Mouse (Mus musculus) brain, embryonic 14.5 days (tissue): ENCODE measurements around the gene Ldhb.

Experiments
- CTCF ChIP-seq: fragments of 200-500 bp; IDR thresholded peaks from 2 replicates; pipeline ENCODE4 v1.5.1; 2012; ENCODE audit warnings: inconsistent platforms, mild to moderate bottlenecking, moderate library complexity, borderline replicate concordance; ENCODE audit not compliant: insufficient read depth, insufficient read length; ENCODE audit errors: extremely low read depth
- POLR2A ChIP-seq: fragments of 200-500 bp; IDR thresholded peaks from 2 replicates; pipeline ENCODE4 v1.6.1; 2012; ENCODE audit warnings: mild to moderate bottlenecking, inconsistent platforms, borderline replicate concordance; ENCODE audit not compliant: poor library complexity, insufficient read depth, insufficient read length, severe bottlenecking; ENCODE audit errors: extremely low read depth

- no peak for TF ChIP-seq POLR2A
- no peak for TF ChIP-seq CTCF
These were observed 48.2 kb upstream of the Ldhb start for GRCm38 (mm10) chr6:142555988-142556387.
